In genomic region chr13:73596276-73596675, GRCm38 (mm10) we compare ENCODE assay signal across 31 mouse cellular contexts. TPM values are rescaled to one million over a fixed set of nuclear protein-coding genes. Genes with fewer than 3 reads are reported as not detected.
"Had no signal": no experiment of that assay in that cellular context is flagged by ENCODE, and none has a peak within 500 bp of the region (broad histone marks: within the 10 kb centered on the region; RNA-seq: fewer than 3 reads in every experiment).

No protein-coding gene starts in this region.

- DNase-seq: gastrocnemius, postnatal 14 days; heart, adult 11 months; heart, adult 2 months; heart, postnatal 10 days; heart, postnatal 4 days; kidney, adult 18-20 months; kidney, adult 8-10 months; kidney, postnatal 10 days; kidney, postnatal 25 days; kidney, postnatal 4 days; layer of hippocampus, adult 9-11 months; liver; liver, embryonic 13.5 days had no signal

- ATAC-seq: hindbrain, embryonic 16.5 days; inflammation-experienced regulatory T-cells, adult 6 months; intestine, embryonic 15.5 days; intestine, postnatal 0 days had no signal

- H3K27ac ChIP-seq: heart, adult 2 months; hindbrain, embryonic 10.5 days; hindbrain, embryonic 12.5 days; hindbrain, embryonic 14.5 days; intestine, embryonic 15.5 days; layer of hippocampus, adult 2 months; left cerebral cortex, adult 2 months; limb, embryonic 10.5 days; limb, embryonic 12.5 days; liver, embryonic 13.5 days had no signal

- H3K9me3 ChIP-seq: heart, embryonic 12.5 days; hindbrain, embryonic 10.5 days; hindbrain, embryonic 12.5 days; intestine, embryonic 15.5 days; limb, embryonic 10.5 days; limb, embryonic 12.5 days; liver, embryonic 13.5 days had no signal

- H3K4me2 ChIP-seq: heart, embryonic 12.5 days; hindbrain, embryonic 12.5 days; hindbrain, embryonic 14.5 days; intestine, embryonic 15.5 days; limb, embryonic 12.5 days; liver, embryonic 11.5 days; liver, embryonic 13.5 days had no signal

- H3K9ac ChIP-seq: heart, embryonic 12.5 days; hindbrain, embryonic 12.5 days; hindbrain, embryonic 14.5 days; intestine, embryonic 15.5 days; limb, embryonic 12.5 days; liver, embryonic 13.5 days had no signal

- H3K36me3 ChIP-seq: heart, embryonic 12.5 days; hindbrain, embryonic 10.5 days; hindbrain, embryonic 12.5 days; intestine, embryonic 15.5 days; limb, embryonic 10.5 days; limb, embryonic 12.5 days; liver, embryonic 13.5 days had no signal

- H3K4me1 ChIP-seq: heart, embryonic 12.5 days; hindbrain, embryonic 10.5 days; hindbrain, embryonic 12.5 days; intestine, embryonic 15.5 days; limb, embryonic 10.5 days; limb, embryonic 12.5 days; liver, embryonic 13.5 days had no signal

- H3K4me3 ChIP-seq: heart, adult 2 months; heart, embryonic 12.5 days; hindbrain, embryonic 10.5 days; hindbrain, embryonic 12.5 days; intestine, embryonic 15.5 days; layer of hippocampus, adult 2 months; left cerebral cortex, adult 2 months; limb, embryonic 10.5 days; limb, embryonic 12.5 days; liver, embryonic 13.5 days had no signal

RNA-seq across cellular contexts. Expression of gene Slc6a3, which starts 59.7 kb away (rescaled TPM):
- total RNA-seq: gastrocnemius, adult 18-20 months; gastrocnemius, adult 8-10 months; gastrocnemius, postnatal 14 days; gastrocnemius, postnatal 4 days; heart, adult 2 months; heart, postnatal 10 days; heart, postnatal 25 days; heart, postnatal 4 days had no signal
- polyA plus RNA-seq: heart, adult 2 months; inflammation-experienced regulatory T-cells, adult 6 months; kidney, embryonic 14.5 days; limb, embryonic 10.5 days had no signal
